Mouse (Mus musculus): ENCODE measurements around the gene Arid1a.

DNA sequence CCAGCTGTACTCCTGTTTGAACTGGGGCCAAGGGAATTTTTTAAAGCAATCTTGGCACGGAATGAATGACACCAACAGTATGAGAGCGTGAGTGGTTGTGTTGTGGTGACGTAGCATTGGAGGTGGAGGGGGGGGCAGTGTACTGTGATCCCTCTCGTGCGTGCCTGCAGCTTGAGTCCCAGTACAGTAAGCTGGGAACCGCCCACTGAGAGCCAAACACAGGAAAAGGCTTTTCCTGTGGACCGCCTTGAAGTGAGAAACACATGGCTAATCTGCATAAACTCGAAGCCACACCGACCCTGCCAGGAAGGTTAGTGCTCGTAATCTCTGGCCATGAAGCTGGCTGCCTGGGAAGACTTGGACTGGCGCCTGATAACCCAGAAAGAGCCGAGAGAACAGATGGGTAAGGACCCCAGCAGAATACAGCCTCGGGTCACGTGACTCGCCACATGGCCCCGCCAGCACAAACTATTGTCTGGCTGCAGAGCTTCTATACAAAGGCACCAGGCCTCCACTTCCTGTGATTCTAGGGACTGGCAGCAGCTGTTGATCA, 27.0 kb downstream of the Arid1a start:
- TF ChIP-seq CTCF (IDR thresholded peaks at IDR 0.05; ENCODE audit: low read depth) (no peak), EP300 (IDR thresholded peaks at IDR 0.05; ENCODE audit: low read depth) (peak; percentile 65)

All from liver, postnatal 0 days (tissue).